Mouse (Mus musculus) stomach, embryonic 15.5 days (tissue): ENCODE data around the gene Eddm3b. TPM values are rescaled to one million over a fixed set of nuclear protein-coding genes. Genes with fewer than 3 reads are reported as not detected.
A peak's percentile ranks its signal among the peaks of the same experiment; 100 is the strongest.
"Not testable (repeated sequence)": the region's sequence is repeated elsewhere in the genome, so short reads cannot be mapped to it uniquely, and the experiment has no call there.

Experiments
- ATAC-seq: fragments of 200-750 bp; cut with Nextera tagmentation; 2 replicates; pipeline ENCODE4 v1.8.0; 2017; ENCODE audit warnings: low read depth, moderate number of reproducible peaks, moderate TSS enrichment; ENCODE audit not compliant: insufficient read depth, low FRiP score
- H3K27ac ChIP-seq: fragments of 300-500 bp; sonication (generic); 2 replicates; pipeline ENCODE4 v1.5.1; 2015; ENCODE audit warnings: mild to moderate bottlenecking, inconsistent platforms
- H3K27me3 ChIP-seq: fragments of 300-500 bp; sonication (generic); replicated peaks from 2 replicates; pipeline ENCODE4 v1.6.1; 2015; ENCODE audit warnings: inconsistent platforms
- H3K36me3 ChIP-seq: fragments of 300-500 bp; sonication (generic); 2 replicates; pipeline ENCODE4 v1.6.1; 2015; ENCODE audit warnings: inconsistent platforms
- H3K4me1 ChIP-seq: fragments of 300-500 bp; sonication (generic); 2 replicates; pipeline ENCODE4 v1.6.1; 2015; ENCODE audit warnings: inconsistent platforms
- H3K4me2 ChIP-seq: fragments of 300-500 bp; sonication (generic); 2 replicates; pipeline ENCODE4 v1.6.1; 2015; ENCODE audit warnings: mild to moderate bottlenecking, inconsistent platforms
- H3K4me3 ChIP-seq: fragments of 300-500 bp; sonication (generic); replicated peaks from 2 replicates; pipeline ENCODE4 v1.5.1; 2015; ENCODE audit warnings: inconsistent platforms
- H3K9ac ChIP-seq: fragments of 300-500 bp; sonication (generic); 2 replicates; pipeline ENCODE4 v1.6.1; 2015; ENCODE audit warnings: inconsistent platforms
- H3K9me3 ChIP-seq: fragments of 300-500 bp; sonication (generic); 2 replicates; pipeline ENCODE4 v1.6.1; 2016; ENCODE audit warnings: inconsistent platforms
- WGBS: fragments of 180-500 bp; shearing (Covaris S2); methylation state at CpG from one replicate; pipeline ENCODE4 v1.1.7; 2015; 5-methylcytosine and 5-hydroxymethylcytosine counted together
- polyA plus RNA-seq: library from polyadenylated mRNA; unstranded; fragments of >200 nt; fragmentation: Nextera tagmentation; extraction: Ambion mirVana; gene quantifications from 2 replicates; pipeline ENCODE4 v1.2.1, GENCODE M21; 2015

Gene Eddm3b
- polyA plus RNA-seq, 1 experiment from 2014 or later, result not detected

DNA sequence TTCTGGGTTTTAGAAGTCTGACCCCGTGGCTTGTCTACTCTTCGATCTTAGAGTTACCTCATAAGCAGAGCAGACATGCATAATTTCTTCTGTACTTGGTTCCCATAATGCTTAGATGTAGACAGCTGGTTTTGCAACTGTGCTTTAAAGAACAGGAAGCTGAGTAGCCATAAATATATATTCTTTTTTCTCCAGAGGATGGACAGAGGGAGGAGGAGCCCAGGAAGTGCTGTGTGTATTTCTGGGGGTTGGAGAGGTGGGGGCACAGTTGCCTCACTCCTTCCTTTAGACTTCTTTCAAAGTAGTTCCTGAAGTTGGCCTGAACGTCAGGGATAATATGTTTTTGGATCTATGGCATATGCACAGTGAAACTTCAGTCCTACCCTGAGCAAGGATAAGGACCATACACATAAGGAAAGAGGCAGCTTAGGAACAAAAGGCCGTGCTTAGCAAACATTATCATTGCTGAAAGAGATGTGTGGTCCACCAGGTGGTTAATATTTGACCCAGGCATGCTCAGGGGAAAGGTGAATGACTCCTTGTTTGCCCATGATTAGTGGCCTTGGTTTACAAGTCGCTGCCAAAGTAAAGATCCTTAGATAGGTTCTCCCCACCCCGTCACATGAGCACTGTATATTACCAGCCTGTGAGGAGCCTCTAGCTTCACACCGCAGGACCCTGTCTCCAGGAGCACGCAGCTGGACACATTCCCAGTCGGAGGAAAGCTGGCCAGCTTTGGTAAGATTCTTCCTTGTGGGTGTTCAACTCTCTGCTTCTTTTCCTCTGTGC lies 18.3 kb upstream of the Eddm3b start:
- no peaks in the 10 kb centered on the region for H3K27me3 ChIP-seq
- peak overlapping the region; percentile 16; the same call in 1 of the 2 replicates for H3K4me3 ChIP-seq
- H3K9me3 ChIP-seq, result no peaks in the 10 kb centered on the region
- H3K27ac ChIP-seq, result peak overlapping the region; percentile 75
- WGBS, result 29% methylated on average over 9 of the region's 9 CpGs
- peaks cover 2% of the 10 kb centered on the region for H3K4me1 ChIP-seq
- no peak overlapping the region for H3K9ac ChIP-seq
- H3K36me3 ChIP-seq, result no peaks in the 10 kb centered on the region
- ATAC-seq, result peak; percentile 87
- H3K4me2 ChIP-seq, result peak overlapping the region; percentile 29; the same call in 1 of the 2 replicates

DNA sequence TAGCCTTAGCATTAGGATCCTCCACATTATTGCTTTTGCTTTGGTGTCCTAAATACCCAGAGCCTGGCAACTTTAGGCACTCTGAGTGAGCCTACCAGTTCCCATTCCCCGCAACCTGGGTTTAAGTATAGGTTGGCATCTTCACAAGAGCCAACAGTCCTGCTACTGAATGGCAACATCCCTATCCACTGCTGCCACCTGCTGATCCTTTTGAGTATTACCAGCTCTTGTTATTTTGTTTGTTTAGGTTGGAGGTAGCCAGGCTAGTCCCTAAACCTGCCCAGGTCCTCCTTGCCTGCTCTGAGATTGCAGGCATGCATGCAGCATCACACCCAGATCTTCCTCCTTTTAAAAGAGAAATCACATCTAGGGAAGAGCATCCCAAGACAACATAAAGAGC lies 15.9 kb upstream of the Eddm3b start:
- not testable (repeated sequence) for H3K4me2 ChIP-seq, H3K4me1 ChIP-seq, H3K36me3 ChIP-seq, H3K27ac ChIP-seq, ATAC-seq, H3K9ac ChIP-seq, H3K27me3 ChIP-seq, H3K4me3 ChIP-seq, H3K9me3 ChIP-seq
- WGBS, result 29% methylated on average over 1 of the region's 1 CpGs

GRCm38 (mm10) chr14:51098921-51099320 lies 15.3 kb upstream of the Eddm3b start:
- no peak overlapping the region for H3K27ac ChIP-seq
- no peaks in the 10 kb centered on the region for H3K36me3 ChIP-seq
- 95% methylated on average over 11 of the region's 11 CpGs for WGBS

DNA sequence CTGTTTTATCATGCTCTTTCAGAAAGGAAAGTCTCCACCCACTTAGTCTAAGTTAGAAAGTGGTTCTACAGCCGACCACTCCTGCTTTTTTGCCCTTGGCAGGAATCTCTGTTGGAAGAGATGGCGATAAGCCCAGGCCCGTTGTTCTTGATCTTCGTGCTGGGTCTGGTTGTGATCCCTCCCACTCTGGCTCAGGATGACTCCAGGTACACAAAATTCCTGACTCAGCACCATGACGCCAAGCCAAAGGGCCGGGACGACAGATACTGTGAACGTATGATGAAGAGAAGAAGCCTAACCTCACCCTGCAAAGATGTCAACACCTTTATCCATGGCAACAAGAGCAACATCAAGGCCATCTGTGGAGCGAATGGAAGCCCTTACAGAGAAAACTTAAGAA lies 12.9 kb upstream of the Eddm3b start:
- WGBS, result 68% methylated on average over 9 of the region's 9 CpGs
- no peak for ATAC-seq
- Histone ChIP-seq H3K36me3 (no peaks in the 10 kb centered on the region), H3K27ac (no peak overlapping the region), H3K27me3 (no peaks in the 10 kb centered on the region), H3K9ac (no peak overlapping the region), H3K4me2 (no peak overlapping the region), H3K4me3 (no peak overlapping the region), H3K9me3 (no peaks in the 10 kb centered on the region), H3K4me1 (no peaks in the 10 kb centered on the region)

More at GRCm38 (mm10) chr14:51098921-51099320, 15.3 kb upstream of the Eddm3b start:
- Histone ChIP-seq H3K4me2 (no peak overlapping the region), H3K4me1 (no peaks in the 10 kb centered on the region), H3K9me3 (no peaks in the 10 kb centered on the region), H3K27me3 (no peaks in the 10 kb centered on the region), H3K4me3 (no peak overlapping the region), H3K9ac (no peak overlapping the region)
- ATAC-seq, result no peak

DNA sequence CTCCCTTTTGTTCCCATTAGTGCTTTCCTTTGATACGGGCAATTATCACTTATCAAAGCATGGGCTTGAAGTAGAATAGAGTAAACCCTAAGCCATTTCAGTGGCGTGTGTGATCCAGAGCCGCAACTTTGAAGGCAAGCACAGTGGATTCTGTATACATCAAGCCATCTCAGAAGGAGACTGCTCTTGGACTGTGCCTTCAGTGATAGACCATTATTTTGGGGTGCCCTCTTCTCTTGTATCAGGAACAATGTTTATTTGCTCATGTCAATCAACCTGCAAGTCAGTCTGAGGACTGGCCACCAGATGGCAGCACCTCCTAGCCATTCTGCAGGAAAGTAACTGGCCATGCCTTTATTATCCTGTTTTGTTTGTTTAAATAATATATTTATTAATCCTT lies 11.0 kb upstream of the Eddm3b start:
- no peak overlapping the region for H3K9ac ChIP-seq
- no peaks in the 10 kb centered on the region for H3K36me3 ChIP-seq
- H3K9me3 ChIP-seq, result no peaks in the 10 kb centered on the region
- 60% methylated on average over 3 of the region's 3 CpGs for WGBS
- no peak overlapping the region for H3K27ac ChIP-seq
- no peak overlapping the region for H3K4me2 ChIP-seq
- no peak overlapping the region for H3K4me3 ChIP-seq
- H3K4me1 ChIP-seq, result no peaks in the 10 kb centered on the region
- peak; percentile 39; the same call in 1 of the 2 replicates for ATAC-seq
- H3K27me3 ChIP-seq, result no peaks in the 10 kb centered on the region

- Histone ChIP-seq H3K9me3 (no peaks in the 10 kb centered on the region), H3K27me3 (no peaks in the 10 kb centered on the region), H3K36me3 (no peaks in the 10 kb centered on the region), H3K9ac (no peak overlapping the region), H3K4me2 (no peak overlapping the region), H3K4me3 (no peak overlapping the region), H3K4me1 (no peaks in the 10 kb centered on the region), H3K27ac (no peak overlapping the region)
- no peak for ATAC-seq
- 69% methylated on average over 2 of the region's 2 CpGs for WGBS
Observed at GRCm38 (mm10) chr14:51104366-51104765, 9.9 kb upstream of the Eddm3b start.

- no peak for ATAC-seq
- H3K27me3 ChIP-seq, result no peaks in the 10 kb centered on the region
- no peak overlapping the region for H3K27ac ChIP-seq
- H3K4me3 ChIP-seq, result no peak overlapping the region
- no peaks in the 10 kb centered on the region for H3K4me1 ChIP-seq
- no peaks in the 10 kb centered on the region for H3K9me3 ChIP-seq
- no peak overlapping the region for H3K9ac ChIP-seq
- no peaks in the 10 kb centered on the region for H3K36me3 ChIP-seq
- H3K4me2 ChIP-seq, result no peak overlapping the region
Observed at GRCm38 (mm10) chr14:51106449-51106967, 7.7 kb upstream of the Eddm3b start.

- Histone ChIP-seq H3K4me1 (no peaks in the 10 kb centered on the region), H3K4me2 (no peak overlapping the region), H3K9me3 (no peaks in the 10 kb centered on the region), H3K36me3 (no peaks in the 10 kb centered on the region), H3K27ac (no peak overlapping the region), H3K9ac (no peak overlapping the region), H3K27me3 (no peaks in the 10 kb centered on the region), H3K4me3 (no peak overlapping the region)
- WGBS, result 56% methylated on average over 3 of the region's 3 CpGs
- no peak for ATAC-seq
Observed at GRCm38 (mm10) chr14:51111966-51112365, 2.3 kb upstream of the Eddm3b start.

DNA sequence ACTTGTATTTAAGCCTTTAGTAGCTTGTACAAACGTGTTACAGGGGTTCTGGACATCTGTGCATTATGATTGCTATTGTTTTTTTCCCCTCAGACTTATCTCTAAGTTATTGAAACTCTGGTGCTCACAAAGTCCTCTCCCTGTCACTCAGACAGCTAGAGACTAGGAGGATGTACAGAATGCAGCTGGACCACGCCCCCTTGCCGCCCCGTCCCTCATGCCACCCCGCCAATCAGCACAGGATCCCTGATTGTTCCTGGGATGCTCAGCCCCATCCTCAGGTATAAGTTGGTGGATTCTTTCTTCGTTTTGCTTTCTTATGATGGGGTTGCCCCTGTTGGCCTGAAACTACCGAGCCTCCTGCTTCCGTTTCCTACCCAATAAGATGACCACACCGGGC lies 750 bp upstream of the Eddm3b start:
- H3K4me1 ChIP-seq, result no peaks in the 10 kb centered on the region
- no peak overlapping the region for H3K4me3 ChIP-seq
- 50% methylated on average over 9 of the region's 9 CpGs for WGBS
- H3K36me3 ChIP-seq, result no peaks in the 10 kb centered on the region
- H3K27ac ChIP-seq, result no peak overlapping the region
- no peaks in the 10 kb centered on the region for H3K9me3 ChIP-seq
- H3K27me3 ChIP-seq, result no peaks in the 10 kb centered on the region
- no peak overlapping the region for H3K4me2 ChIP-seq
- H3K9ac ChIP-seq, result no peak overlapping the region
- no peak for ATAC-seq

- 84% methylated on average over 6 of the region's 6 CpGs for WGBS
- H3K4me3 ChIP-seq, result no peak overlapping the region
- H3K4me1 ChIP-seq, result no peaks in the 10 kb centered on the region
- no peaks in the 10 kb centered on the region for H3K27me3 ChIP-seq
- no peaks in the 10 kb centered on the region for H3K9me3 ChIP-seq
- no peaks in the 10 kb centered on the region for H3K36me3 ChIP-seq
- no peak overlapping the region for H3K4me2 ChIP-seq
- no peak for ATAC-seq
- H3K27ac ChIP-seq, result no peak overlapping the region
- H3K9ac ChIP-seq, result no peak overlapping the region
Observed at GRCm38 (mm10) chr14:51125684-51126083, 11.5 kb downstream of the Eddm3b start.

- H3K9ac ChIP-seq, result no peak overlapping the region
- 54% methylated on average over 2 of the region's 2 CpGs for WGBS
- H3K4me1 ChIP-seq, result no peaks in the 10 kb centered on the region
- H3K9me3 ChIP-seq, result no peaks in the 10 kb centered on the region
- H3K4me2 ChIP-seq, result no peak overlapping the region
- H3K27ac ChIP-seq, result no peak overlapping the region
- no peak overlapping the region for H3K4me3 ChIP-seq
- H3K36me3 ChIP-seq, result no peaks in the 10 kb centered on the region
- peak; percentile 82 for ATAC-seq
- no peaks in the 10 kb centered on the region for H3K27me3 ChIP-seq
Observed at GRCm38 (mm10) chr14:51127648-51128258, 13.5 kb downstream of the Eddm3b start.
